Mouse (Mus musculus) erythroblast, embryonic 14.5 days (primary cell): Measurements from ENCODE around the gene Ear14.
"Not testable (repeated sequence)": the region's sequence is repeated elsewhere in the genome, so short reads cannot be mapped to it uniquely, and the experiment has no call there.

Experiments used
- GATA1 ChIP-seq: IDR thresholded peaks from 2 replicates; pipeline ENCODE4 v1.6.1; 2012; ENCODE audit warnings: low read length, inconsistent platforms, mixed read lengths
- TAL1 ChIP-seq: IDR thresholded peaks from 3 replicates; pipeline ENCODE4 v1.6.1; 2012; ENCODE audit warnings: low read length, inconsistent platforms, mixed read lengths

DNA sequence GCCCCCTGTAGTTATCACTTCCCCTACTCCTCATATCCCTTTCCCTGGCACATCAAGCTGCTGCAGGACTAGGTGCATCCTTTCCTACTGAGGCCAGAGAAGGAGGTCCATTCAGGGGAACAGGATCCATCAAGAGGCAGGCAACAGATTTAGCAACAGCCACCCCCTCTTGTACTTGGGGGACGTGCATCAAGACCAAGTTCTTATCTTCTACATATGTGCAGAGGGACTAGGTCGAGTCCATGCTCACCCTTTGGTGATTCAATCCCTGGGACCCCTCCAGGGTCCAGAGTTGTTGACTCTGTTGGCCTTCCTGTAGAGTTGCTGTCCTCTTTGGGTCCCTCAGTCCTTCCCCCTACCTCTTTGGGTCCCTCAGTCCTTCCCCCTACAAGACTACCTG lies 22.1 kb upstream of the Ear14 start:
- not testable (repeated sequence) for TF ChIP-seq TAL1, GATA1
